Mouse (Mus musculus) embryonic fibroblast, embryonic 13.5 days (primary cell): ENCODE data around the gene Vps54.

ENCODE experiments used
- CTCF ChIP-seq: IDR thresholded peaks from 2 replicates; pipeline ENCODE4 v1.5.1; 2011; ENCODE audit warnings: mild to moderate bottlenecking, control low read depth, low read length, moderate library complexity, borderline replicate concordance; ENCODE audit not compliant: insufficient read depth
- POLR2A ChIP-seq: IDR thresholded peaks from 2 replicates; pipeline ENCODE4 v1.6.1; 2011; ENCODE audit warnings: low read depth, mild to moderate bottlenecking, control low read depth, low read length, moderate library complexity

DNA sequence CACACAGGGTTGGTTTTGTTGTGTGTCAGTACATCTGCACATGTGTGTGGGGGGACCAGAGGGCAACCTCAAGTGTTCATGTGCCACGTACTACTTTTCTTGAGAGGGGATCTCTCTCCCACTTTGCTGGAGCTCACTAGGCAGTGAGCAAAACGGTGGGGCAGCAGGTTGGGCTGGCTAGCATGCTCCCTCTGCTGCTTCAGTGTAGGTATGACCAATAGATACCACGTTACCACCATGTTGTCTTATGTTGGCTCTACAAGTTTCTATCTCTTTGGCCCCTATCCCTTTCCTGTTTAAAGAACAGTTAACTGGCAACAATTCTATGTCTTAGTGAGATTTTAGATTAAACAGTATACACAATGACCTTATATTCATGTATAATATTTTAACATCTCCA is 83.3 kb downstream of the Vps54 start:
- TF ChIP-seq POLR2A, result no peak
- TF ChIP-seq CTCF, result no peak
